Mouse (Mus musculus): ENCODE measurements around the gene Zfp677. TPM values are rescaled to one million over a fixed set of nuclear protein-coding genes. Genes with fewer than 3 reads are reported as not detected.
A peak's percentile ranks its signal among the peaks of the same experiment; 100 is the strongest.
"Not testable (repeated sequence)": the region's sequence is repeated elsewhere in the genome, so short reads cannot be mapped to it uniquely, and the experiment has no call there.

The Zfp677 gene
- total RNA-seq (2014; rRNA removed), result 5.1 and 5.2 TPM in 2 replicates
- 1.1 and 2.1 TPM in 2 replicates for polyA plus RNA-seq (2015; fragmentation: Nextera tagmentation; extraction: Ambion mirVana)

GRCm38 (mm10) chr17:21383391-21384056 is at the start of gene Zfp677:
Zfp677 (plus strand) TSS chr17:21383748.
- no peaks in the 10 kb centered on the region for H3K4me1 ChIP-seq (ENCODE audit: insufficient read depth)
- peak; percentile 73 for DNase-seq
- peak within 1 kb of the TSS; percentile 51 for H3K4me3 ChIP-seq (ENCODE audit: low read depth, low read length)
- peak; percentile 76 for TF ChIP-seq CTCF (IDR thresholded peaks at IDR 0.05; ENCODE audit: low read depth)
- peak within 1 kb of the TSS; percentile 42 for H3K9ac ChIP-seq
- H3K4me2 ChIP-seq (ENCODE audit: low read depth), result peak within 1 kb of the TSS; percentile 79
- no peak within 1 kb of the TSS for H3K27ac ChIP-seq (ENCODE audit: low read depth, low read length)
- no peaks in the 10 kb centered on the region for H3K27me3 ChIP-seq (ENCODE audit: insufficient read depth, low read length)
- peak; percentile 98 for ATAC-seq
- H3K36me3 ChIP-seq (ENCODE audit: insufficient read depth), result no peaks in the 10 kb centered on the region
- 4% methylated on average over 20 of the region's 20 CpGs for WGBS
- no peaks in the 10 kb centered on the region for H3K9me3 ChIP-seq (ENCODE audit: low read length)

DNA sequence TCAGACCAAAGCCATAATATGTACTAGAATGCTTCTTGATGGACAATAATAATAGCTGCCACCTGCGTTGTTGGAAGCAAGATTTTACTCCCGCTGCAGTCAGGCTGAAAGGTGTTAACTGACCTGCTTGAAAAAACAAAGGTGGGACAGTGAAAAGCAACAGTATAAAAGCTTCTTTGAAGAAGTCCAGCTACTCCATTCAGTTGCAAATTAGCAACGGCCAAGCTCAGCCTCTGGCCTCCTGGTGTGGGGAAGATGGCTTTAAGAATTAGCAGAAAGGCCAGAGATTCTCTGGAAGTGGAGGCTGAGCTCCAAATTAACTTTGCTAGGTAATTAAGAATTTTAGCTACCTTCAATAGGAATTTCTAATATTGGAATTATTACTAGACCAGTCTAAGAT is 15.5 kb upstream of the Zfp677 start:
- not testable (repeated sequence) for H3K4me3 ChIP-seq (ENCODE audit: low read depth, low read length); H3K9ac ChIP-seq; H3K4me1 ChIP-seq (ENCODE audit: insufficient read depth); H3K27me3 ChIP-seq (ENCODE audit: insufficient read depth, low read length); DNase-seq; H3K4me2 ChIP-seq (ENCODE audit: low read depth); H3K36me3 ChIP-seq (ENCODE audit: insufficient read depth); ATAC-seq; H3K9me3 ChIP-seq (ENCODE audit: low read length); H3K27ac ChIP-seq (ENCODE audit: low read depth, low read length)
- 6% methylated on average over 3 of the region's 3 CpGs for WGBS

GRCm38 (mm10) chr17:21369925-21370719 is 13.4 kb upstream of the Zfp677 start:
- no peaks in the 10 kb centered on the region for H3K4me1 ChIP-seq (ENCODE audit: insufficient read depth)
- no peak overlapping the region for H3K27ac ChIP-seq (ENCODE audit: low read depth, low read length)
- H3K9ac ChIP-seq, result peak overlapping the region; percentile 35
- peak overlapping the region; percentile 56 for H3K4me2 ChIP-seq (ENCODE audit: low read depth)
- no peak for TF ChIP-seq CTCF (IDR thresholded peaks at IDR 0.05; ENCODE audit: low read depth)
- H3K27me3 ChIP-seq (ENCODE audit: insufficient read depth, low read length), result no peaks in the 10 kb centered on the region
- ATAC-seq, result peak; percentile 43
- WGBS, result 11% methylated on average over 31 of the region's 31 CpGs
- DNase-seq, result peak; percentile 1
- H3K9me3 ChIP-seq (ENCODE audit: low read length), result no peaks in the 10 kb centered on the region
- H3K4me3 ChIP-seq (ENCODE audit: low read depth, low read length), result peak overlapping the region; percentile 31
- no peaks in the 10 kb centered on the region for H3K36me3 ChIP-seq (ENCODE audit: insufficient read depth)

DNA sequence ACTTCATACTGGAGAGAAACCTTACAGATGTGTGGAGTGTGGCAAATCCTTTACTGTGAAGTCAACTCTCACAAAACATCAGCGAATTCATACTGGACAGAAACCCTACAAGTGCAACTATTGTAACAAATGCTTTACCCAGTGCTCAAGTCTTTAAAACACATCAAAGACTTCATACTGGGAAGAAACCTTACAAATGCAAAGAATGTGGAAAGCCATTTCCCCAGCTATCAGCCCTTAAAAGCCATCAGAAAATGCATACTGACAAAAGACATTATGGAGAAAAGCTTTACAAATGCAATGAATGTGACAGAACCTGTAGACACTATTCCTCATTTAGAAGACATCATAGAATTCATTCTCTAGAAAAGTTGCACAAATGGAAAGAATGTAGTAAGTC is 8.2 kb upstream of the Zfp677 start:
- Histone ChIP-seq H3K9ac (no peak overlapping the region), H3K4me1 (ENCODE audit: insufficient read depth) (no peaks in the 10 kb centered on the region), H3K4me3 (ENCODE audit: low read depth, low read length) (no peak overlapping the region), H3K27ac (ENCODE audit: low read depth, low read length) (no peak overlapping the region), H3K9me3 (ENCODE audit: low read length) (no peaks in the 10 kb centered on the region), H3K36me3 (ENCODE audit: insufficient read depth) (no peaks in the 10 kb centered on the region), H3K4me2 (ENCODE audit: low read depth) (no peak overlapping the region), H3K27me3 (ENCODE audit: insufficient read depth, low read length) (no peaks in the 10 kb centered on the region)
- DNase-seq, result no peak
- 53% methylated on average over 1 of the region's 1 CpGs for WGBS
- ATAC-seq, result no peak
- TF ChIP-seq CTCF (IDR thresholded peaks at IDR 0.05; ENCODE audit: low read depth), result no peak

DNA sequence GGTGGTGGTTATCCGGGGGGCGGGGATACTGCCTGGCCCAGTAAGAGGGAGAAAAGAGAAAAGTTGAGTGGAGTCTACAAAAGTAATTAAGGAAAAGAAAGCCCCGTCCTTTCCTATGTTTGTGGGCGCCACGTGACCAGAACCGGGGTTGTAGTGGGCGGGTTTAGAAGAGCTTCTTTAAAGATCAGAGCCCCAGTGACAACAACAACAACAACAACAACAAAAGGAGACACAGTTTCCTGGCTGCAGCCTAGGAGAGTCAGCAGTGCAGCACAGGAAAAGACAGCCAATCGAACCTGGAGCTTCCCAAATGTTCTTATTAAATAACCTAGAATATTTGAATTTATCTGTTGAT is 486 bp downstream of the Zfp677 start:
- no peak for DNase-seq
- H3K4me3 ChIP-seq (ENCODE audit: low read depth, low read length), result peak overlapping the region; percentile 51
- H3K27ac ChIP-seq (ENCODE audit: low read depth, low read length), result no peak overlapping the region
- no peaks in the 10 kb centered on the region for H3K9me3 ChIP-seq (ENCODE audit: low read length)
- WGBS, result 13% methylated on average over 8 of the region's 8 CpGs
- peak overlapping the region; percentile 79 for H3K4me2 ChIP-seq (ENCODE audit: low read depth)
- H3K36me3 ChIP-seq (ENCODE audit: insufficient read depth), result no peaks in the 10 kb centered on the region
- peak overlapping the region; percentile 42; the same call in 1 of the 2 replicates for H3K9ac ChIP-seq
- H3K27me3 ChIP-seq (ENCODE audit: insufficient read depth, low read length), result no peaks in the 10 kb centered on the region
- peak; percentile 30 for ATAC-seq
- no peak for TF ChIP-seq CTCF (IDR thresholded peaks at IDR 0.05; ENCODE audit: low read depth)
- H3K4me1 ChIP-seq (ENCODE audit: insufficient read depth), result no peaks in the 10 kb centered on the region

GRCm38 (mm10) chr17:21422664-21423599 is 39.4 kb downstream of the Zfp677 start, which contains the start of gene Zfp54:
Zfp54 (plus strand) TSS chr17:21423227.
- DNase-seq (peak; percentile 80), ATAC-seq (peak; percentile 97)
- 1% methylated on average over 22 of the region's 22 CpGs for WGBS
- peak within 1 kb of the TSS; percentile 50; the same call in 1 of the 2 replicates for H3K27ac ChIP-seq (ENCODE audit: low read depth, low read length)
- no peaks in the 10 kb centered on the region; the same call in 1 of the 2 replicates for H3K4me1 ChIP-seq (ENCODE audit: insufficient read depth)
- peak within 1 kb of the TSS; percentile 41 for H3K9ac ChIP-seq
- H3K9me3 ChIP-seq (ENCODE audit: low read length), result no peaks in the 10 kb centered on the region
- no peaks in the 10 kb centered on the region for H3K36me3 ChIP-seq (ENCODE audit: insufficient read depth)
- no peaks in the 10 kb centered on the region for H3K27me3 ChIP-seq (ENCODE audit: insufficient read depth, low read length)
- H3K4me2 ChIP-seq (ENCODE audit: low read depth), result peak within 1 kb of the TSS; percentile 82
- peak; percentile 82 for TF ChIP-seq CTCF (IDR thresholded peaks at IDR 0.05; ENCODE audit: low read depth)
- H3K4me3 ChIP-seq (ENCODE audit: low read depth, low read length), result peak within 1 kb of the TSS; percentile 44

GRCm38 (mm10) chr17:21438806-21439400 is 55.4 kb downstream of the Zfp677 start:
- not testable (repeated sequence) for H3K27ac ChIP-seq (ENCODE audit: low read depth, low read length); H3K4me3 ChIP-seq (ENCODE audit: low read depth, low read length)
- WGBS, result 84% methylated on average over 9 of the region's 9 CpGs

More at GRCm38 (mm10) chr17:21438806-21439400, 55.4 kb downstream of the Zfp677 start:
- H3K36me3 ChIP-seq (ENCODE audit: insufficient read depth); H3K9ac ChIP-seq; H3K4me2 ChIP-seq (ENCODE audit: low read depth); H3K9me3 ChIP-seq (ENCODE audit: low read length); DNase-seq; ATAC-seq; H3K27me3 ChIP-seq (ENCODE audit: insufficient read depth, low read length); H3K4me1 ChIP-seq (ENCODE audit: insufficient read depth): not testable (repeated sequence)
